Mouse (Mus musculus) 3134 (cell line): ENCODE results near the gene Cacna1e.
A peak's percentile ranks its signal among the peaks of the same experiment; 100 is the strongest.

Source experiments
- DNase-seq: peaks from one replicate; pipeline ENCODE4 v3.0.0-alpha.2; 2011; ENCODE audit warnings: low spot score; ENCODE audit not compliant: insufficient read length; ENCODE audit errors: extremely low read depth

The Cacna1e gene

GRCm38 (mm10) chr1:154788069-154788468 is 96.2 kb downstream of the Cacna1e start:
- no peak for DNase-seq

GRCm38 (mm10) chr1:154787418-154787817 is 96.9 kb downstream of the Cacna1e start:
- no peak for DNase-seq

- DNase-seq, result peak; percentile 55
Measured at GRCm38 (mm10) chr1:154786243-154786669, 98.0 kb downstream of the Cacna1e start.

GRCm38 (mm10) chr1:154784862-154785261 is 99.4 kb downstream of the Cacna1e start:
- DNase-seq, result no peak

- DNase-seq, result no peak
Measured at GRCm38 (mm10) chr1:154783521-154783920, 100.8 kb downstream of the Cacna1e start.

- no peak for DNase-seq
Measured at GRCm38 (mm10) chr1:154779908-154780514, 104.3 kb downstream of the Cacna1e start.

- DNase-seq, result no peak
Measured at GRCm38 (mm10) chr1:154776344-154776743, 108.0 kb downstream of the Cacna1e start.

- DNase-seq, result no peak
Measured at GRCm38 (mm10) chr1:154774468-154774867, 109.8 kb downstream of the Cacna1e start.

- no peak for DNase-seq
Measured at GRCm38 (mm10) chr1:154771111-154771510, 113.2 kb downstream of the Cacna1e start.

GRCm38 (mm10) chr1:154770542-154770941 is 113.8 kb downstream of the Cacna1e start:
- no peak for DNase-seq

GRCm38 (mm10) chr1:154763132-154763531 is 121.2 kb downstream of the Cacna1e start:
- DNase-seq, result no peak

- no peak for DNase-seq
Measured at GRCm38 (mm10) chr1:154752081-154752480, 132.2 kb downstream of the Cacna1e start.

- no peak for DNase-seq
Measured at GRCm38 (mm10) chr1:154748531-154748930, 135.8 kb downstream of the Cacna1e start.

GRCm38 (mm10) chr1:154745241-154745640 is 139.1 kb downstream of the Cacna1e start:
- DNase-seq, result no peak

GRCm38 (mm10) chr1:154730411-154730961 is 153.8 kb downstream of the Cacna1e start:
- no peak for DNase-seq

- no peak for DNase-seq
Measured at GRCm38 (mm10) chr1:154729269-154729980, 154.9 kb downstream of the Cacna1e start.

GRCm38 (mm10) chr1:154728682-154729081 is 155.6 kb downstream of the Cacna1e start:
- no peak for DNase-seq

GRCm38 (mm10) chr1:154727696-154728095 is 156.6 kb downstream of the Cacna1e start:
- DNase-seq, result no peak

GRCm38 (mm10) chr1:154726361-154727161 is 157.7 kb downstream of the Cacna1e start:
- no peak for DNase-seq

GRCm38 (mm10) chr1:154725356-154726320 is 158.7 kb downstream of the Cacna1e start:
- peak; percentile 10 for DNase-seq
